Mouse (Mus musculus) kidney, adult 10 weeks (tissue): ENCODE data around the gene Cdc42bpb. TPM values are rescaled to one million over a fixed set of nuclear protein-coding genes. Genes with fewer than 3 reads are reported as not detected.

Source experiments
- polyA plus RNA-seq: library from polyadenylated mRNA; stranded (reverse); fragments of 350-450 nt; fragmentation: Illumina TruSeq; extraction: RNeasy Lipid Tissue Mini Kit (QIAGEN cat#74804); gene quantifications from one replicate; pipeline ENCODE4 v1.2.3, GENCODE M21; 2014; ENCODE audit warnings: low read depth, low replicate concordance

The Cdc42bpb gene
- polyA plus RNA-seq, result 8.8 TPM

DNA sequence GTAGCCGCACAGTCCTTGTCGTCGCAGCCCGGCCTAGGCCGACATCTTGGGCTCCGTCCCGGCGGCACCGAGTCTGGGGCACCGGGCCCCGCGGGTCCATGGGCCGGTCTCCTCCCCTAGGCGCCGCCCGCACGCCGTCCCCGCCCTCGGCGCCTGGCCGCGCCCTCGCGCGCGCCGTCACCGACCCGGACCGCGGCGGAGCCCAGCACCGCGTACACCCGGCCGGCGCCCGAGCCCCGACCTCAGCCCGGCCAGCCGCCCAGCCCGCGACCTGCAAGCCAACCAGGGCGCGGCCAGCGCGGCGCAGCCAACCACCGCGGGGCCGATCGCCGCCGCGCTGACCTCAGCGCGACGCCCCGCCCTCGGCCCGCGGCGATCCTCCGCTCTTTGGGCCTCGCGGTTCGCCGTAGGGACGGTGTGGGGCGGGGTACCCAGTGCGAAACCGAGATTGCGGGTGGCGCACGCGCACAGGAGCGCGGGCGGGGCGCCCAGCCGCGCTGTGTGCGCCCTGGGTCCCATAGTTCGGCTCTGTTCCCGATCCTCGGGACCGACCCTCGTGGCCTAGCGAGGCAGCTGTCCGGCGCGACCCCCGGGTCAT lies at the start of gene Cdc42bpb:
Cdc42bpb (minus strand) TSS at position 343 of the 598 bp plus-strand sequence.

DNA sequence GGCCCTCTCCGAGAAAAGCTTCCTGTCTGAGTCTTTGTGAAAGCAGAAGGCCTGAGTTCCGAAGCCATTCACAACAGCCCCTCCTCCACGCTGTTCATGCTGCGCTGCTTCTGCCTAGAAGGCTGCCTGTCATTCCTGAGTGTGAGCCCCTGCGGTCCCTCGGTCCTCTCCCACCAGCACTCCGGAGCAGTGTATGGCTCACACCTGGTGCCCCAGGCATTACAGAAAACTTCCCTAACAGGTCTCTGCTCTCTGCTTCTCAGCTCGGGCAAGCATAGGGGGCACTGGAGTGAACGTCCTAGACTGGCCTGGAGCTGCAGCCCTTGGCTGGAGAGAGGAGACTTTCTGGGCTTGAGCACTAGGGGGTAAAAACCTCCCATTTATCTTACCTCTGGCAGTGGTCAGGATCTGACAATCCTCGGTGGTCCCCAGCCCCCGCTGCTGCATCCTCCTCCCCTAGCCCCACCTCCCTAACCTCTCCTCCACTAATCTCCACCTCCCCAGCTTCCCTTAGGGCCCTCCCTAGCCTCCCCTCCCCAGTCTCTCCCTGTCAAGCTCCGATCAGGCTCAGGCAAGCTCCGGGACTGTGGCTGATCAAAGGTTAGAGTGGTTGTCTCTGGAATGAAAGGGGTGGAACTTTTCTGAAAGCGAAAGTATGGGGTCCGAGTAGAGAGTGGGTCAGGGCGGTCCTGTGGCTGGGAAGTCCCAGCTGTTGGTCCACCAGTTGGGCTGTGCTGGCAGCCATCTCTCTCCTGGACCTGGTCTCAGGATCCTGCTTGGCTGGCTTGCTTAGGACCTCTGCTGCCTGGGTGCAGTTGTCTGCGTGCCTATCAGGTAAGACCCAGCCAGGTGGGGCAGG lies 39.6 kb upstream of the Cdc42bpb start, which contains the start of gene Exoc3l4:
Exoc3l4 (plus strand) TSS at position 97 of the 859 bp plus-strand sequence.

DNA sequence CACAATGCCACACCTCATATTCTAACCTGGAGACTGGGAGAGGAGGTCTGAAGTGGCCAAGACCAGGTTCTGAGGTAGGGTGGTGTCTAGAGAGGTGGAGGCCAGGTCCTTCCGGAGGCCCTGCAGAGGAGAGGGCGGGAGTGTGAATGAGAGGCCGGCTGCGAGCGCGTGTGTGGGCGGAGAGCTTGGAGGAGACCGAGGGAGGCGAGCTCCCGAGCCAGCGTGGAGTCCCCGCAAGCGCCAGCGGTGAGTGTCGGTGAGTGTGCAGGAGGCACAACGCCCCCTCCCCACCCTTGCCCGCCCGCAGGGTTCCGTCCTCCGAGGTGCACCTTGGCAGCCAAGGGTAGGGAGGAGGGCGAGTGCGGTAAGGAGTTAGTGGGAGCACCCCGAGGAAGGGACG lies 29.1 kb upstream of the Cdc42bpb start, which contains the start of gene Lbhd2:
Lbhd2 (plus strand) TSS at position 188 of the 400 bp plus-strand sequence.

DNA sequence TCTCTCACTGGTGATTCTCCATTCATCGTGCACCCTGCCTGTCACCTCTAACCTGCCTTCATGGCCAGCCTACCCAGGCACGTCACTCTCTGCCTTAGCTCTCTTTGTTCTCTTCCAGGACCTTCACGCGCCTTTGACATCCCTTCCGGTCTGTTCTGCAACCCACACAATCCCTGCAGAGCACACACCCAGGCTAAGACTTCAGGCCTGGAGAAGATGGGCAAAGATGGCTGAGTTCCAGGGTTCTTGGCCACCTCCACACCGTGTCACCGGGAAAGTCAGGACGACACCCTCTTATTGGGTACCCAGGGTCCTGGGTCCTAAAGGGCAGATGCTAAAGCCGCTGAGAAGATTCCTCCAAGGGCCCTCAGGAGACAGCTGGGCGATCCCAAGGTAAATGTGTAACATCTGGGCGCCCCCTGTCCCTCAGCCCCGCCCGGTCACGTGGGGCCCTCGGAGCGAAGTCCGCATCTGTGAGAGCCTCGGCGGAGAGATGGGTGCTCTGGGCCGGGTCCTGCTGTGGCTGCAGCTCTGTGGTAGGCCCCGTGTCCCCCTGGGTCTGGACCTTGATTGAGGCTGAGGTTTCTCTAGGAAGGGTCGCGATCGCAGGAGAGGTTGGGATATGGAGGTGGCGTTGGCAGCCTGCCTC lies 106.8 kb downstream of the Cdc42bpb start, which contains the start of gene Amn:
Amn (plus strand) TSS at position 467 of the 649 bp plus-strand sequence.

Other genes with a start within 250 kb of the Cdc42bpb start
- gene Traf3, start 211.3 kb downstream of the Cdc42bpb start, polyA plus RNA-seq, result 4.7 TPM
- not detected for gene 4930595D18Rik, start 193.2 kb downstream of the Cdc42bpb start, polyA plus RNA-seq
- 0.61 TPM for gene Amn, start 106.6 kb downstream of the Cdc42bpb start, polyA plus RNA-seq
- not detected for gene Lbhd2, start 29.1 kb upstream of the Cdc42bpb start, polyA plus RNA-seq
- gene Exoc3l4, start 39.3 kb upstream of the Cdc42bpb start, polyA plus RNA-seq, result 0.28 TPM
- 6.7 TPM for gene Tnfaip2, start 64.8 kb upstream of the Cdc42bpb start, polyA plus RNA-seq
- 2.8 TPM for gene Gm266, start 108.1 kb upstream of the Cdc42bpb start, polyA plus RNA-seq
- gene Eif5, start 160.3 kb upstream of the Cdc42bpb start, polyA plus RNA-seq, result 610 TPM
- 228 TPM for gene Mark3, start 196.8 kb upstream of the Cdc42bpb start, polyA plus RNA-seq